Mouse (Mus musculus) myocyte (in vitro differentiated cells): ENCODE data around the gene 2310022A10Rik. TPM values are rescaled to one million over a fixed set of nuclear protein-coding genes. Genes with fewer than 3 reads are reported as not detected.

Experiments
- H3K27me3 ChIP-seq: one replicate; pipeline ENCODE4 v1.6.1; 2011; ENCODE audit not compliant: control insufficient read depth, insufficient read depth, insufficient read length
- H3K36me3 ChIP-seq: one replicate; pipeline ENCODE4 v1.6.1; 2011; ENCODE audit not compliant: control insufficient read depth, insufficient read depth
- H3K4me2 ChIP-seq: one replicate; pipeline ENCODE4 v1.6.1; 2011; ENCODE audit warnings: low read depth, control low read depth
- H3K4me3 ChIP-seq: one replicate; pipeline ENCODE4 v1.5.1; 2011; ENCODE audit warnings: mild to moderate bottlenecking, control low read depth, moderate library complexity
- H3K79me2 ChIP-seq: one replicate; pipeline ENCODE4 v1.6.1; 2011; ENCODE audit not compliant: control insufficient read depth, insufficient read depth
- H3ac ChIP-seq: one replicate; pipeline ENCODE4 v1.6.1; 2011; ENCODE audit not compliant: control insufficient read depth, insufficient read length
- CEBPB ChIP-seq: IDR thresholded peaks from 2 replicates; pipeline ENCODE4 v1.6.1; 2011; ENCODE audit warnings: mild to moderate bottlenecking, moderate library complexity; ENCODE audit not compliant: poor library complexity, insufficient read depth, severe bottlenecking
- E2F4 ChIP-seq: IDR thresholded peaks from one replicate; pipeline ENCODE4 v1.6.1; 2011; ENCODE audit warnings: mild to moderate bottlenecking, control low read depth, moderate library complexity; ENCODE audit not compliant: insufficient read depth
- MAX ChIP-seq: IDR thresholded peaks from one replicate; pipeline ENCODE4 v1.6.1; 2011; ENCODE audit warnings: low read depth, mild to moderate bottlenecking, control low read depth
- MYOD1 ChIP-seq, 3 experiments: IDR thresholded peaks; one replicate each; pipeline ENCODE4 v1.6.1; 2011; ENCODE audit warnings: control low read depth in 2 of 3, low read depth in 2 of 3, mild to moderate bottlenecking in 2 of 3, moderate library complexity in 1 of 3; ENCODE audit not compliant: insufficient read length in 2 of 3, control insufficient read depth in 1 of 3
- MYOG ChIP-seq, 3 experiments: IDR thresholded peaks; one replicate each; pipeline ENCODE4 v1.6.1; 2011; ENCODE audit warnings: control low read depth in 2 of 3, low read depth in 2 of 3, mild to moderate bottlenecking in 2 of 3; ENCODE audit not compliant: insufficient read length in 2 of 3, control insufficient read depth in 1 of 3, insufficient read depth in 1 of 3
- POLR2A ChIP-seq: IDR thresholded peaks from one replicate; pipeline ENCODE4 v1.6.1; 2011; ENCODE audit warnings: low read depth, mild to moderate bottlenecking, control low read depth, moderate library complexity; ENCODE audit not compliant: insufficient read length
- POLR2AphosphoS2 ChIP-seq: IDR thresholded peaks from one replicate; pipeline ENCODE4 v1.6.1; 2011; ENCODE audit warnings: low read depth, control low read depth; ENCODE audit not compliant: insufficient read length
- REST ChIP-seq: IDR thresholded peaks from one replicate; pipeline ENCODE4 v1.6.1; 2011; ENCODE audit warnings: mild to moderate bottlenecking, control low read depth, moderate library complexity; ENCODE audit not compliant: insufficient read depth, insufficient read length
- SRF ChIP-seq: IDR thresholded peaks from one replicate; pipeline ENCODE4 v1.6.1; 2011; ENCODE audit warnings: low read depth; ENCODE audit not compliant: control insufficient read depth, insufficient read length
- TCF12 ChIP-seq: IDR thresholded peaks from one replicate; pipeline ENCODE4 v1.6.1; 2011; ENCODE audit warnings: mild to moderate bottlenecking, control low read depth; ENCODE audit not compliant: poor library complexity, insufficient read depth, severe bottlenecking
- TCF3 ChIP-seq: IDR thresholded peaks from one replicate; pipeline ENCODE4 v1.6.1; 2011; ENCODE audit warnings: low read depth, control low read depth; ENCODE audit not compliant: insufficient read length
- USF1 ChIP-seq: IDR thresholded peaks from one replicate; pipeline ENCODE4 v1.6.1; 2011; ENCODE audit warnings: low read depth, mild to moderate bottlenecking, control low read depth, moderate library complexity
- polyA plus RNA-seq: library from polyadenylated mRNA; unstranded; fragments of >200 nt; fragmentation: generic; extraction: Trizol; gene quantifications from one replicate; pipeline ENCODE4 v1.2.1, GENCODE M21; 2012; ENCODE audit warnings: missing spikeins

2310022A10Rik gene
- polyA plus RNA-seq, 1 experiment, result 35.5 TPM

GRCm38 (mm10) chr7:27580380-27581174 lies 27.5 kb downstream of the 2310022A10Rik start:
- no peak overlapping the region for H3K4me2 ChIP-seq
- H3ac ChIP-seq, result no peak overlapping the region
- no peak for TF ChIP-seq SRF
- no peak for TF ChIP-seq REST
- TF ChIP-seq POLR2AphosphoS2, result no peak
- TF ChIP-seq POLR2A, result no peak
- no peak for TF ChIP-seq MYOD1 (IDR thresholded peaks at IDR 0.05; ENCODE audit: control insufficient read depth in 1 of 3, insufficient read length in 2 of 3, low read depth in 2 of 3)
- TF ChIP-seq MAX, result no peak
- TF ChIP-seq MYOG (IDR thresholded peaks at IDR 0.05; ENCODE audit: control insufficient read depth in 1 of 3, insufficient read depth in 1 of 3, insufficient read length in 2 of 3, low read depth in 2 of 3), result no peak
- TF ChIP-seq E2F4, result no peak
- TF ChIP-seq TCF3, result no peak
- TF ChIP-seq CEBPB, result no peak
- TF ChIP-seq TCF12, result no peak
- no peak for TF ChIP-seq USF1
- no peaks in the 10 kb centered on the region for H3K79me2 ChIP-seq
- no peak overlapping the region for H3K4me3 ChIP-seq
- H3K27me3 ChIP-seq, result no peaks in the 10 kb centered on the region
- H3K36me3 ChIP-seq, result peaks cover 23% of the 10 kb centered on the region

GRCm38 (mm10) chr7:27586861-27587260 lies 33.8 kb downstream of the 2310022A10Rik start:
- Histone ChIP-seq H3K4me2 (peak overlapping the region; percentile 28), H3K27me3 (no peaks in the 10 kb centered on the region), H3K79me2 (peaks cover 1% of the 10 kb centered on the region), H3K4me3 (no peak overlapping the region), H3ac (no peak overlapping the region), H3K36me3 (peaks cover 3% of the 10 kb centered on the region)
- TF ChIP-seq E2F4, result no peak
- no peak for TF ChIP-seq TCF12
- no peak for TF ChIP-seq CEBPB
- no peak for TF ChIP-seq MYOD1 (IDR thresholded peaks at IDR 0.05; ENCODE audit: control insufficient read depth in 1 of 3, insufficient read length in 2 of 3, low read depth in 2 of 3)
- no peak for TF ChIP-seq TCF3
- TF ChIP-seq SRF, result no peak
- no peak for TF ChIP-seq POLR2AphosphoS2
- no peak for TF ChIP-seq REST
- no peak for TF ChIP-seq MYOG (IDR thresholded peaks at IDR 0.05; ENCODE audit: control insufficient read depth in 1 of 3, insufficient read depth in 1 of 3, insufficient read length in 2 of 3, low read depth in 2 of 3)
- no peak for TF ChIP-seq POLR2A
- TF ChIP-seq MAX, result no peak
- no peak for TF ChIP-seq USF1

- H3ac ChIP-seq, result no peak overlapping the region
- TF ChIP-seq TCF12 (no peak), MYOG (IDR thresholded peaks at IDR 0.05; ENCODE audit: control insufficient read depth in 1 of 3, insufficient read depth in 1 of 3, insufficient read length in 2 of 3, low read depth in 2 of 3) (no peak)
- H3K36me3 ChIP-seq, result peaks cover 3% of the 10 kb centered on the region
- H3K4me3 ChIP-seq, result no peak overlapping the region
- H3K27me3 ChIP-seq, result no peaks in the 10 kb centered on the region
- peaks cover 10% of the 10 kb centered on the region for H3K79me2 ChIP-seq
- no peak overlapping the region for H3K4me2 ChIP-seq
Observed at GRCm38 (mm10) chr7:27587741-27588140, 34.7 kb downstream of the 2310022A10Rik start.

GRCm38 (mm10) chr7:27590088-27590487 lies 37.1 kb downstream of the 2310022A10Rik start:
- TF ChIP-seq MAX, result no peak
- no peaks in the 10 kb centered on the region for H3K27me3 ChIP-seq
- H3K4me3 ChIP-seq, result no peak overlapping the region
- H3ac ChIP-seq, result no peak overlapping the region
- H3K4me2 ChIP-seq, result no peak overlapping the region
- no peaks in the 10 kb centered on the region for H3K36me3 ChIP-seq
- peaks cover 34% of the 10 kb centered on the region for H3K79me2 ChIP-seq

GRCm38 (mm10) chr7:27590566-27591213 lies 37.7 kb downstream of the 2310022A10Rik start:
- Histone ChIP-seq H3K4me2 (peak overlapping the region; percentile 100), H3K36me3 (no peaks in the 10 kb centered on the region), H3K27me3 (no peaks in the 10 kb centered on the region), H3K4me3 (peak overlapping the region; percentile 78), H3ac (no peak overlapping the region), H3K79me2 (peaks cover 40% of the 10 kb centered on the region)
- no peak for TF ChIP-seq E2F4
- TF ChIP-seq SRF, result no peak
- TF ChIP-seq MAX, result no peak
- TF ChIP-seq POLR2AphosphoS2, result no peak
- no peak for TF ChIP-seq USF1
- TF ChIP-seq TCF12, result no peak
- no peak for TF ChIP-seq REST
- no peak for TF ChIP-seq MYOG (IDR thresholded peaks at IDR 0.05; ENCODE audit: control insufficient read depth in 1 of 3, insufficient read depth in 1 of 3, insufficient read length in 2 of 3, low read depth in 2 of 3)
- no peak for TF ChIP-seq CEBPB
- TF ChIP-seq MYOD1 (IDR thresholded peaks at IDR 0.05; ENCODE audit: control insufficient read depth in 1 of 3, insufficient read length in 2 of 3, low read depth in 2 of 3), result no peak
- no peak for TF ChIP-seq TCF3
